Mouse (Mus musculus) urinary bladder, postnatal 25 days (tissue): ENCODE measurements at regions not wholly inside any gene's neighbourhood (a gene's known extent, or its start where the extent isn't known, plus 50 kb on each side); places are given as distances from the start of the nearest gene placed in this dataset.

Experiments used
- DNase-seq: peaks from one replicate; pipeline ENCODE4 v3.0.0; 2022; ENCODE audit warnings: low spot score

DNA sequence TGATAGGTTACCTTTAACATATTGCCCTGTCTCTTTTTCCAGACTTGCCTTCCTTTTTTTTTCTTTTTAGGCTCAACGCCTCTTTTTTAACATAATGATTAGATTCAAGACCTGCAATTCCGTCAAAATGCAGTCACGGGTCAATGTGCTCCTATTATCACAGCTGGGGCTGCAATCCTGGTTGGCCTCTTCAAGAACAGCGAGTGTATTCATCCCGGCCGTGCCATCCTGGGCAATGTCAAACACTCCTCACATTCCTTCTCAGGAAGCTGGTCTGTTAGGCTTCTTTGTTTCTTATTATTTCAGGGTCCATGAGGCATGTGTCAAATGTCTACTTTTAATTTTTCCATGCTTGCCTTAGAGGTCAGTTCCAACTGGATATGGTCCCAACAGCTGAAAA lies 413.5 kb upstream of the Frg1 start:
- DNase-seq, result no peak

DNA sequence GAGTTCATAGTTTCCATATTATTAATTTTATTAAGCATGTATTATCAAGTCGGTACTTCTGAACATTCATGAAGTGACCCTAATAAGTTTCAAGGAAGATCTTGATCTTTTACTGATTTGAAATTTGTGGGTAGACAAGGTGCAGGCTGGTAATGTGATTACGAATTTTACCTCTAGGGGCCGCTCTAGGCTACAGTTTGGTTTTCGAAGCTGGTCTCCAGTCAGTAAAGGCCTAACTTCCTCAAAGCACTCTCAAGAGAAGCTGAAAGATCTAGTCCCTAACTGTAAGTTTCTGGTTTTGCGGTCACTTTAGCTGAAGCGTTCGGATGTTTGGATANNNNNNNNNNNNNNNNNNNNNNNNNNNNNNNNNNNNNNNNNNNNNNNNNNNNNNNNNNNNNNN lies 408.1 kb upstream of the Frg1 start:
- peak; percentile 31 for DNase-seq

DNA sequence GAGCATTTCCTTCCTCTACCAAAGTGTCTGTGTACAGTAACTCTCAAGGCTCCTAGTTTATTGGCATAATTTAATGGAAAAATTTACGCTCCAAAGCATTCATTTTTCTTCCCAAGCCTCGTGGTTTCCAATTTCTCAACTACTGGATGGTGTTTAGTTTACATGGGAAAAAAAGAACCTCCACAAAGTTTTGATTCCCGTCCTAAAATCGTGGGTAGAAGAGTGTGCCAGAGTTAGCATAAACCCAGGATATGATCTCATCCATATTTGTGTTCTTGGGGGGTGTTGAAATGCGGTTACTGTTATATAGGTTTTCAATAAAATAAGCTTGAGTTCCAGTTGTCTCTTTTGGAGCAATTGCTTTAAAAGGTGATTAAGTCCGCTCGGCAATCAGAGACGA lies 406.2 kb upstream of the Frg1 start:
- DNase-seq, result no peak

DNA sequence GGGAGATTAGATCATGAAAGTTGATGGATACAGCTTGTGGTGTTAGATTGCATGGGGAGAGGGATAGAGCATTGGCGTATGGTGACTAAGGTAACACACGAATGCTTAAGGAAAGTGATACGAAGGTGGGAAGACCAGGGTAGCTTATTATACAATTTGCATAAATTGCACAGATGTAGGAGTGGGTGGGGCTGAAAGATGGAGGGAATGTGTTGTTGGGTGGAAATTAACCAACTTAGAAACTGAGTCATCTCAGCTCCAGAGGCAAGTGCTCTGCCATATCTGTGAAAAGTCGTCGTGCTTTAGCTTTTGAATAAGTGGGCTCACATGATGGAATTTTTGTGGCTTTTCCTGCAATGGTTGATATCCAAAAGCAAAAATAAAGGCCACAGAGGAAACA lies 404.8 kb upstream of the Frg1 start:
- no peak for DNase-seq

DNA sequence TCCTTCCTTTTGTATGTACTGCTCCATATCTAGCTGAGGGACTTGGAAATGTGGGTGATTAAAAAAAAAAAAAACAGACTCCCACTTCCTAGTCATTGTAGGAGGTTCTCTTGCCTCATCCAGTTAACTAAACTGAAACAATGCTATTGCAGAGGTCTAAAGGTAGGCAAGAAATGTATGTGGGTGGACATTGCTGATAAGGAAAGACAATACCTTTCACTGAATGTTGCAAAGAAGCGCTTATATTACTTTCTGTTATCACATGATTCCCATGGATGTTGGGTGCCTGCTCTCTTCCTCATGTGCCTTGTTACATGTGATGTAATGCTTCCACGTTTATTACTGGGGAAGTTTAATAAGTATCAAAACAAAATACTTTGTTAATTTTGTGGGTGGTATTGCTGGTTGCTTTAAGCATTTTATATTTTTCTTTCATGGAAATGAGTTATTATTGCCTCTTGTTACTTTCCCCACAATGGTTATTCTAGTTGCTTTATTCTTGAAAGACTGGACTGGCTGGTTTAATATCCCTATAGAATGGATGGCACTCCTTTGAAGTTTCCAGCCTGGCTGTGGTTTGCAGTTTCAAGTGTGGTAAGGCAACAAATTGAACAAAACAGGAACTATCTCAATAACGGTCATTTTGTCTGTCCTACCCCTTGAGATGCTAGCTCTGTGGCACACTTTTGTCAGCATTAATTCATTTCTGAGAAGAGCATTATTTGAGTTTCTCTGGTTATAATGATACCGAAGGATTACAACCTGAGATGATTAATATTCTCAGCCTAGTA lies 403.9 kb upstream of the Frg1 start:
- no peak for DNase-seq

DNA sequence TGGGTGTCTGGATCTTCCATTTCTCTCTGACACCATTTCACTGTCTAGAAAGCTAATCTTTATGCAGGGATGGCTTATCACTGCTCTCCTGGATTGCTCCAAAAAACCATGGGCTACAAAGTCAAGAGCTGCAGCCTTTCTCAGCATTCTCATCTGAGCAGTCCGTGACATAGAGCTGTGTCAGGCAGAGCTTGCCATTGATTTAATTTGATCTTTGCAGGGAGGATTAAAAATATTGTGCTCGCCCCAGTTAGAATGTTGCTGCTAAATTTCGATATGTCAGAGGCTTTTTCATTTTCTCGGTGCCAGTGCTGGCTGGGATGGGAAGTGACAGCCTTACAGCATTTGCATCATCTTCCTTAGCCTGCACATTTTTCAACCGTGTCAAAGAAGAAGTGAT lies 401.7 kb upstream of the Frg1 start:
- no peak for DNase-seq

DNA sequence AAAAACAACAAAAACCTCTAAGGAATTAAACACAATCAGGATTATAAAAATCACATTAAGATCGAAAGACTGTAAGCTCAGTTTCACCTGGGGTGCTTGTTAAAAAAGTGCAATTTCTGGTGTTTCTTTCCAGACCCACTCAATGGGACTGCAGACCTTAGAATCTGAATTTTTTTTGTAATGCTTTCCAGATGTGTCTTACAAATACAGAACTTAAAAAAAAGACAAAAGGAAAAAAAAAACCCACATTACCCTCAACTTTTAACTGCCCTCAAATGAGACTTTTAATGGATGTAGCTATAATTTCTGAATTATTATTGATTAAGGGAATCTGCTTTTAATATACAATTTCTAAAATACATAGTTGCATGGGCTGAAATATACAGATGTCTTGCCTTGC lies 401.2 kb upstream of the Frg1 start:
- DNase-seq, result no peak

DNA sequence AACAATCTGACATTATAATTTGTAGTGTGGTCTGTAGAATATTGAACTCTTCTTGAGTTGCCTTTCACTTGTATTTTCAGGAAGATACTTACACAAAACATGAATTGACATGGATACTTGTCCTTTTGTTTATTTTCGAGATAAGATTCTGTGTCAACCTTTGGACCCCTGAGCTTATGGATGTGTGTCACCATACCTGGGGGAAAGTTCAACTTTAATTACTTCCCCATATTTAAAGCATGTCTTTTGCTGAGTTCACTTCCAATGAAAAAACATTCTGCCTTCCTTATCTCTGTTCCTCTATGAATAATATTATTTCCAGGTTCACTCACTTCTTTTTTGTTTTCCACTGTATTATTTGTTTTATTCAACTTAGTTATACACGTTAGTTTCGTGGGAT lies 398.4 kb upstream of the Frg1 start:
- no peak for DNase-seq

DNA sequence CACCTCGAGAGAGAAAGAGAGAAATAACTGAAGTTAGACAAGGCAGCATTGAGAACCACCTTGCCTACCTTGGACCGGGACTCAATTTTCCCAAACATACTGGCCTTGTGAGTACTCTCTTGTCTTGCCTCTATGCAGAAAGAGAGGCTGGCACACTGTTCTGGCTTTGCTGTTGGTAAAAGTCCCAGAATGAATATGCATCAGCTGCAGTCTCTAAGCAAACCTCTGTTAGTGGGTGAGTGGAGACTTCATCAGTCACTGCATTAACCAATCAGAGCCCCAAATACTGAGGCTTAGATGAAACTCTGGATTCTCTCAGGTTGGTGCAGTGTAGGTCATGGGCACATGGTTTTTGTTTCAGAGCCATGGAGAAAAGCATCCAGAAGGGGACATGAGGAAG lies 378.8 kb upstream of the Frg1 start:
- DNase-seq, result no peak

DNA sequence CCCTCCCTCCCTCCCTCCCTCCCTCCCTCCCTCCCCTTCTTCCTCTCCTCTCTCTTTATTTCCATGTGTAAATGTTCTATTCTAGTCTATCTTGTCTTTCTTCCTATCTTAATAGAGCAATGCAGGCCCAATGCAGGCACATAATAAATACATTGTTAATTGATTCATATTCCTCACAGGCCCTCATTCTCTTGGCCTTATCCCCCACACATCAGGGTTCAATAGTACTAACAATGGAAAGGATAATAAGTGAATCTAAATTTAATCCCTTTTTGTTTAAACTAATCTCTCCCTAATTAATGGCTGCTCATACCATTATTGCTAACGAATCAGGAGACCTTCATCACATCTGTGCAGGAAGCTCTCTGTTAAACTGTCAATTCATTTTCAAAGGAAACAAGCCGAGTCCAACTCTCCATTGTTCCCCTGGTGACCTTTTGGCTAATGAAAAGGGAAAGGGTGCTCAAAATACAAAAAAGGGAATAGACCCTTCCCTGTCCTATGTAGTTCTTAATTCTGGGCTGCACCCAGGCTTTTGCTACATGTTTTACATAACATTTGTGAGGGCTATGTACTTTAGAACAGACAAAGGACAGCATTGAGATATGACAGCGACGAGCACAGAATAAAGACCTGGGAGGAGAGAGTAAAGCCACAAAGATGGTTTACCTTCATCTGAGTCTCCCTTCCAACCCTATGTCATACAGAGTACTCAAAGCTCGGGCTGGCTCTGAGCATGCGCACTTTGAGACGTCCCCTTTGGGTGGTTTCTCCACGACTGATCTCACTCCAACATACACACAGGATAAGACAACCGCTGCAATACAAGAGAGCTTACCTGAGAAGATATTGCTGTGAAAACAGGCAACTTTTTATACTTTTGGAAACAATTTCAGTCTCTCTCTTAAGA lies 370.3 kb upstream of the Frg1 start:
- DNase-seq, result no peak

DNA sequence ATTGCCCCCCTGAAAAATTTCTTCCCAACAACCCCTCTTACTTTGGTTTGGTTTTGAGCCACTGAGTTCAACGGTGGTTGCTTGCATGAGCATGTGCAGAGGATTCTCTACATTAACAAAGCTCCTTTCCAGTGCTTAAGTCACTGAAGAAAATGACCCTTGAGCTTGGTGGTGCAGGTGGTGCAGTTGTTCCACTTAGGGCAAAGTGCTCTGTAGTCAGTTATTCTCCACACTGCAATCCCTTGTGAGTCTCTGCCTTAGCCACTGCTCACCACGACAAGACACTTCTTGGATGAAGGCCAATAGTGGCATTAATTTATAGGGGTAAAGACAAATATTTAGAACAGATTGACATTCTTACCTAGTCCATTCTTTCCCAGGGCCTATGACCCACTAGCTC lies 369.1 kb upstream of the Frg1 start:
- no peak for DNase-seq

DNA sequence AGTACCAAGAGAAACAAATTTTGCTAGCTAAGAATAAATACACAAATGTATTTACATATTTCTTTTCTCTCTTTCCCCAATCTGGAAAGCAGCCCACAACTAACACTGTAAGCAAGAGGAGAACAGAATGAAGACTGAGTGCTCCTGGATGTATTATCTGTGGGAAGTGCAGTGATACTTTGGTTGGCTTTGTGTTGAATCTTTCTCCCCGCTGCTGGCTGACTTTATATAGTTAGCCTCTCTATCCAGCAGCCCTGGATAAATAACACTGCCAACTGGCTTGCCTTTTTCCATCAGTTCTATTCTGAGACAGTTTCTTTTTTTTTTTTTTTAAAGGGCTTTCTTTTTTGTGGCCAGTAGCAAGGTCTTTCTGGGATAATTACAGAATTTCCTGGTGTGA lies 366.0 kb upstream of the Frg1 start:
- DNase-seq, result no peak

DNA sequence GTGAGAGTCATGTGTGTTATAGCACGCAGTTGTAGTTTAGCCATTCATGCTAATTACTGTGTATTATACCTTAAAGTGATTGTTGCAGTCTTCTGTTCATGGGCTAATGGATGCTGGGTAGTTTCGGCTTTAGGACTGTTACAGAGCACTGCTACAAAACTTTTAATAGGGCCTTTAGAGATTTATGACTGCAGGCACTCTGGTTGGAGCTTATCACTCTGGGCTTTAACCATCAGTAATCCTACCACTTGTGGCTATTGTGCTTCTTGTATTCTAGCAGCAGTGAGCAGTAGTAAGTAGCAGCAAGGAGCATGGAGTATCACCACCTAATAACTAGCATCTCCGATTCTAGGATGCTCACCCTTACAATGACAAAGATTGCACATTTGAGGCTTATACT lies 362.6 kb upstream of the Frg1 start:
- no peak for DNase-seq

DNA sequence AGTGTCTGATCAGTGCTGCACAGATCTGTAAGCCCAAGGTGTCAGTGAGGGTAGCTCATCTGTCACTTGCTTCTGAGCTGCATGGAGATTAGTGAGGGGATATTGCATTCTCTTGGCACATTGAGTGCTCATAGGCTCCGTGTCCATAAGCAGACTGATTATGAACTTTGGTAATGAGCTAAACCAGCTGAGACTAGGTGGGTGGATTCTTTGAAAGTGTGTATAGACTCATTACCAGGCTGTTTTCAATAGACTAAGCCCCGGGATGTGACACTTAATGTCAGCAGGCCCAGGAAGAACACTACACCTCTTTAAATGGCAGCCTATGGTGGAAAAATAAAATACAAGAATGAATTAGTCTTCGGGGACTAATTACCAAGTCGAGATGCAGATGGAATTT lies 354.9 kb upstream of the Frg1 start:
- DNase-seq, result no peak

DNA sequence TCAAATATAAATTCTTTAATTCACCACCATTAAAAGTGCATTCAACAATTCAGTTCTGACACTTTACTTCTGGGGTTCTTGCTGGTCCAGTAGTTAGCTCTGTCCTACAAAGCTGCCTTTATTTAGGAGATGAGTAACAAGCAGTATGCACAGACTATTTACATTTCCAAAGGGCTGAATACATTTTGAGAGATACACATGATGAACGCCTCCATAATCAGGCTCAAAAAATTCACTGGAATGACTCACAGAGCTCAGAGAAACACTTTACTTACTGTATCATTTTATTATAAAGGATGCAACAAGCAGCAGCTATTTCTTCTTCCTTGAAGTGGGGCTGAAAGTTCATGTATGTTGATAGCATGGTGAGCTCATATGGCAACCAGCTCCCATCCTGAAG lies 336.6 kb upstream of the Frg1 start:
- no peak for DNase-seq

DNA sequence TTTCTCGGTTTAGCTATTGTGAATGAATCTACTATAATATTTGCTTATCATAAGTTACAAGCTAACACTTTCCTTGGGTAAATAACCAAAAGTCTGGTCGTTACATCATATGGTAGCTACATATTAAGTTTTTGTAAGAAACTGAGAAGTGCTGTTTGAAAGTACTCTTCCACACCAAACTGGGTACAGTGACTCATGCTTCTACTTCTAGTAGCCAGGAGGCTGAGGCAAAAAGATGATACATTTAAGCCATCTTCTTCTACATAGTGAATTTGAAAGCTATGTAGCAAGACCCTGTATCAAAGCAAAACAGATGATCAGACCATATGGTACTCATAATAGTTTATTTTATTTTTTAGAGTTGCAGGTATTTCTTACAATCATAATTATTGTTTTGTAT lies 335.8 kb upstream of the Frg1 start:
- no peak for DNase-seq

DNA sequence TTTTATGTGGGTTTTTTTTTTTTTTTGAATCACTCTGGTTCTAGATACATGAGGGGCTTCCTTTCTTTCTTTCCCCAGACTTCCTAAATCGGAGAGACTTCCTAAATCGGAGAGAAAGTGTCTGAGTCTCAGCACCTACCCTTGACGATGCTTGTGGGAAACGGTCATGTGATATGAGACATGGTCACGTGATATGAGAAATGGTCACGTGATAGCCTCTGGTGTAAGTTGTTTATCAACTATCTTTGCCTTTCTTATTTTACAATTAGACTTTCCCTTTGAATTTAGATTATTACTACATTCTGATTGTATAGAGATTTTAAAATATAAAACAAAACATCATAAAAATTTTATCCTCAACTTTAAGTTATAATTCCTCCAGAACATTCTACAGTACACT lies 330.1 kb upstream of the Frg1 start:
- no peak for DNase-seq

DNA sequence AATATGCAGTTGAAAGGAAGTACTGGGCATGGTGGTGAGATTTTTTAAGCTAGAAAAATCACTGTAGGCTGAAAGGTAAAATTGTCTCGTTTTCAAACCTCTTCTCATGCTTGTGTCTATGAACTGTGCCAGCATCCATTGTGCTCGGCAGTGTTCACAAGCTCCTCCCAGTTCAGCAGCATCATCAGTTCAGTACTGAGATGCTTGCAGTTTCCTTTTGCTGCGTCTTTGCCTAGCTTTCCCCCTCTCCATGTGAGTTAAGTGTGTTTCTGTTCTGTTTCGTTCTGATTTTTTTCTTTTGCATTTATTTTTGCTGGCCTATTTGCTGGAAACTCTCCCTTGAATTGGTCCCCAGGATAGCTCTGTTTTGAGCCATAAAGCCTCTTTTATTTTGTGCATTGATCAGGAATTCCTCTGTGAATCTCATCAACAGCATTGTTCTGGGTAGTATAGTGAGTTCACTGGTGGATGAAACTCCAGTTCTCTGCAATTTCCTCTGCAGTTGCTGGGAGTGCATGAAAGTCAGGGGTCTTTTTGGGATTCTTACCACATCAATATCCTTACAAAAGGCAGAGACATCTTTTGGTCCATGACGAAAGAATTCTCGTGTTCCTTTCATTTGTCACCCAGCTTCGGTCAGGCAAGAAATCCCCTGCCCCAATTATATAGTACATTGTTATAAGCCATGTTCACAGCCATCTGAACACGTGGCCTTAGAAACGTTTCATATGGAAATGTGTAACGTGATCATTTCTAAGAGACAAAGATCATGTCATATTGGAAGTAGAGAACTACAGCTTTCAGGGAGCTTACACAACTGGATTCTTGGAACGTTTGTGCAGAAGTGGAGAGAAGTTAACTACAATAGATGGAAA lies 326.2 kb upstream of the Frg1 start:
- DNase-seq, result no peak

DNA sequence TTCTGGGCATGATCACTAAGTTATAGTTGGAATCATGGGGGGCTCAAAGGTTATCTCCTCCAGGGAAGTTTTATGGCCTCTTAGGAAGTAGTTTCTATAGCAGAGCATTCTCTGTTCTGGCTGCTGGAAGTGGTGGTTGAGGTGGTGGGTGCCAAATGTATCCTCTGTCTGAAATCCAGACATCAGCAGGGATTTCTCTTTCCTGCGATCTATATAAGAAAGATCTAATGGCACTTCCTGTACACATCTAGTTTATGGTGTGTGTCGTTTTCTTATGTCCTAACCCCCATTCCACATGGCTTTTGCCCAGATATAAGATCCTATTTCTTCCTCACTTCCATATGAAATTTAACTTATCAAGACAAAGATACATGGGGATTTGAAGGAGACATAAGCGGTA lies 300.1 kb upstream of the Frg1 start:
- DNase-seq, result no peak

DNA sequence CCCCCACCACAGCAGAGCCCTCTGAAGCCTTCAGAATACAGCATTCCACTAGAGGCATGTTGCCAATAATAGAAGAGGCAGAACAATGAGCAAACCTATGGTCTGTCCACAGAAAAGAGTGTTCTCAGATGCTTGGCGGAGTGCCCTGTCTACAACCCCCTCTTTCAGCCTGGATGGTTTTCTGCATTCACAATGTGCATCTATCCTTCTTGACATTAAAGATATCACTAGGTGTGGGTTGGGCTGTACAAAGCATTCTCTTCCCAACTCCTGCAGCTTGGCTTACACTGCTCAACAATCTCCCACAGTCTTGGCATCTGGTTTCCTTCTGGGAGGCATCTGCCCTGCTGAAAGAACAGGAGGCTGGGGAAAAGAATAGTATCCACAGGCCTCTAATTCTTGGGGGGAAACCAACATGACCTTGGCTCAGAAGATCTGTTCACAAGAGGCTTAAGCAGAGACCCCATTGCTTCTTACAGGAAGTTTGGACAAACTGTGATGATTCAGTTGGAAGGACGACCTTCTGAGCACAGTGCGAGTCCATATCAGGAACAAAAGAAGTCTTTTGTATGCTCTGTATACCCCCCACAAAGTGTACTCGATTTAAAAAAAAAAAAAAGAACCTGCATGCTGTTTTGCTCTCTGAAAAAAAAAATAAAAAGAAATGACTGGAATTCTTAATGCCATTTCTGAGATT lies 296.9 kb upstream of the Frg1 start:
- no peak for DNase-seq

DNA sequence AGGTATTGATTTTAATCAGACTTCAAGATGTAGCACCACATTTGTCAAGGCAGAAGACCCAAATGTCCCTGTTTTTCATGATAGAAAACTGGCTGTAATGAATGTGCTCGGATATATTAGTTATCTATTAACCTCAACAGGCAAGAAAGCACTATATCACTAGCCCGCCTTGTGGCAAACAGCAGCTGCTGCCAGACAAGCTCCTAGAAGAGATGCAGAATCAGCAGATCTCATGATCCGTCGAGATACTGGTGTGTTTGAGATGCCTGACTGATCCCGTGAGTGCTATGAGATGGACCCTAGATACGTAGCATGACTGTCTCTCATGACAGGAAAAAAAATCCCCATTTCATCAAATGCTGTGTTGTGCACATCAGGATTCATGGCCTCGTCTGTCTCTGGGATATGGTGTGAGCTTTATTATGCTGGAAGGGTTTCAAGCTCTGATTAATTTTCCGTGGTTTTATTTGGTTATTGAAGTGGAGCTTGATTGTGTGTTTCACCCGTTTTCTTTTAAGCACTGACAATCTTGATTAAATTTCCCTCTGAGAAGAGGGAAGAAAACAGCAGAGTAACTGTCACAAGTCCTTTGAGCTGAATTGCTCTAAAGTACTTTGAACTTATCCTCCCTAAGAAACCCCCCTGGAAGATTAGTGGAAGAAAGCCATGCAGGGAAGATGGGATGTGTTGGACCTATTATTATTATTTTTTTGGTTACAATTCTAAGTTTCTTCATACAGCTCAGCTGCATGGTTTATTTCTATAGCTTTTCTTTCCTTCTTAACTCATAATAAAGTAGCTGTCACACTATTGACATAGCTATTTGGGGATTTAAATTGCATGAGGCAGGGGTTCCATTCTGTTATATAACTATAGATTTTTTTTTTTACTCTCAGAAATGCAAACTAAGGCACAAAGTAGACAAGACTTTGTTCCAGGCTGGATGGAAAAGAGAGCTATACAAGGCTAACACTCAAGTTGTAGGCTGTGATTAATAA lies 287.4 kb upstream of the Frg1 start:
- no peak for DNase-seq
